Mouse (Mus musculus) heart, embryonic 13.5 days (tissue): Measurements from ENCODE around the gene Tmem221. TPM values are rescaled to one million over a fixed set of nuclear protein-coding genes. Genes with fewer than 3 reads are reported as not detected.

Source experiments
- ATAC-seq: fragments of 200-750 bp; cut with Nextera tagmentation; 2 replicates; pipeline ENCODE4 v1.8.0; 2017; ENCODE audit warnings: moderate TSS enrichment; ENCODE audit not compliant: insufficient number of reproducible peaks, low FRiP score, low TSS enrichment; ENCODE audit errors: extremely low read depth
- H3K27ac ChIP-seq: fragments of 300-500 bp; sonication (generic); replicated peaks from 2 replicates; pipeline ENCODE4 v1.5.1; 2015; ENCODE audit warnings: moderate library complexity, mild to moderate bottlenecking, inconsistent platforms
- H3K27me3 ChIP-seq: fragments of 300-500 bp; sonication (generic); replicated peaks from 2 replicates; pipeline ENCODE4 v1.6.1; 2015; ENCODE audit warnings: mild to moderate bottlenecking, inconsistent platforms
- H3K36me3 ChIP-seq: fragments of 300-500 bp; sonication (generic); 2 replicates; pipeline ENCODE4 v1.6.1; 2015; ENCODE audit warnings: mild to moderate bottlenecking, inconsistent platforms
- H3K4me1 ChIP-seq: fragments of 300-500 bp; sonication (generic); 2 replicates; pipeline ENCODE4 v1.6.1; 2015; ENCODE audit warnings: inconsistent platforms
- H3K4me2 ChIP-seq: fragments of 300-500 bp; sonication (generic); 2 replicates; pipeline ENCODE4 v1.6.1; 2015; ENCODE audit warnings: inconsistent platforms, mild to moderate bottlenecking, moderate library complexity
- H3K4me3 ChIP-seq: fragments of 300-500 bp; sonication (generic); 2 replicates; pipeline ENCODE4 v1.5.1; 2015; ENCODE audit warnings: moderate library complexity, mild to moderate bottlenecking, inconsistent platforms
- H3K9ac ChIP-seq: fragments of 300-500 bp; sonication (generic); 2 replicates; pipeline ENCODE4 v1.6.1; 2015; ENCODE audit warnings: inconsistent platforms, mild to moderate bottlenecking, moderate library complexity
- H3K9me3 ChIP-seq: fragments of 300-500 bp; sonication (generic); 2 replicates; pipeline ENCODE4 v1.6.1; 2016; ENCODE audit warnings: inconsistent platforms
- WGBS: fragments of 180-500 bp; shearing (Covaris S2); methylation state at CpG from one replicate; pipeline ENCODE4 v1.1.7; 2015; ENCODE audit warnings: mixed read lengths; 5-methylcytosine and 5-hydroxymethylcytosine counted together
- polyA plus RNA-seq: library from polyadenylated mRNA; unstranded; fragments of >200 nt; fragmentation: Nextera tagmentation; extraction: Ambion mirVana; gene quantifications from 2 replicates; pipeline ENCODE4 v1.2.1, GENCODE M21; 2015

Gene Tmem221
- 0.27 and 0.41 TPM in 2 replicates for polyA plus RNA-seq

- 3% methylated on average over 70 of the region's 70 CpGs for WGBS
- ATAC-seq, result 0 out of 2 replicates have a peak, but pooled peaks have one; percentile 5
- H3K9ac ChIP-seq, result peak within 1 kb of the TSS; percentile 64
- H3K9me3 ChIP-seq, result no peaks in the 10 kb centered on the region
- H3K4me1 ChIP-seq, result peaks cover 26% of the 10 kb centered on the region
- H3K27ac ChIP-seq, result no peak within 1 kb of the TSS
- H3K4me2 ChIP-seq, result peak within 1 kb of the TSS; percentile 70
- no peaks in the 10 kb centered on the region for H3K36me3 ChIP-seq
- peaks cover 80% of the 10 kb centered on the region for H3K27me3 ChIP-seq
- peak within 1 kb of the TSS; percentile 49 for H3K4me3 ChIP-seq
Measured at GRCm38 (mm10) chr8:71558071-71558957, at the start of gene Tmem221. Tmem221 (minus strand) TSS chr8:71558871.

- no peak for ATAC-seq
Measured at GRCm38 (mm10) chr8:71604021-71604420, 45.4 kb upstream of the Tmem221 start.

GRCm38 (mm10) chr8:71602666-71603334 is 44.1 kb upstream of the Tmem221 start:
- H3K27ac ChIP-seq, result no peak overlapping the region

More at GRCm38 (mm10) chr8:71604021-71604420, 45.4 kb upstream of the Tmem221 start:
- H3K9ac ChIP-seq, result no peak overlapping the region
- WGBS, result 64% methylated on average over 7 of the region's 7 CpGs
- peaks cover 63% of the 10 kb centered on the region for H3K27me3 ChIP-seq
- H3K36me3 ChIP-seq, result no peaks in the 10 kb centered on the region
- H3K4me2 ChIP-seq, result no peak overlapping the region
- no peak overlapping the region for H3K27ac ChIP-seq
- H3K9me3 ChIP-seq, result no peaks in the 10 kb centered on the region
- no peak overlapping the region for H3K4me3 ChIP-seq
- peaks cover 21% of the 10 kb centered on the region for H3K4me1 ChIP-seq

GRCm38 (mm10) chr8:71601939-71602665 is 43.4 kb upstream of the Tmem221 start:
- peak overlapping the region; percentile 74 for H3K4me2 ChIP-seq
- peak overlapping the region; percentile 47 for H3K4me3 ChIP-seq
- peaks cover 21% of the 10 kb centered on the region for H3K4me1 ChIP-seq
- H3K9me3 ChIP-seq, result no peaks in the 10 kb centered on the region
- 4% methylated on average over 64 of the region's 65 CpGs for WGBS
- peak; percentile 6; the same call in 1 of the 2 replicates for ATAC-seq
- no peaks in the 10 kb centered on the region for H3K36me3 ChIP-seq
- peaks cover 63% of the 10 kb centered on the region for H3K27me3 ChIP-seq
- peak overlapping the region; percentile 69 for H3K9ac ChIP-seq
- no peak overlapping the region for H3K27ac ChIP-seq

More at GRCm38 (mm10) chr8:71602666-71603334, 44.1 kb upstream of the Tmem221 start:
- H3K27me3 ChIP-seq, result peaks cover 63% of the 10 kb centered on the region
- H3K36me3 ChIP-seq, result no peaks in the 10 kb centered on the region
- no peaks in the 10 kb centered on the region for H3K9me3 ChIP-seq
- WGBS, result under 1% methylated on average over 32 of the region's 32 CpGs
- H3K4me2 ChIP-seq, result peak overlapping the region; percentile 74
- H3K4me1 ChIP-seq, result peaks cover 21% of the 10 kb centered on the region
- H3K4me3 ChIP-seq, result peak overlapping the region; percentile 47
- H3K9ac ChIP-seq, result peak overlapping the region; percentile 69
- ATAC-seq, result peak; percentile 45

- Histone ChIP-seq H3K4me3 (no peak overlapping the region), H3K27ac (no peak overlapping the region), H3K9ac (no peak overlapping the region), H3K27me3 (peaks cover 45% of the 10 kb centered on the region), H3K36me3 (peaks cover 4% of the 10 kb centered on the region; the same call in 1 of the 2 replicates), H3K4me2 (no peak overlapping the region), H3K9me3 (no peaks in the 10 kb centered on the region), H3K4me1 (peaks cover 23% of the 10 kb centered on the region)
- ATAC-seq, result no peak
- 82% methylated on average over 5 of the region's 5 CpGs for WGBS
Measured at GRCm38 (mm10) chr8:71598841-71599240, 40.2 kb upstream of the Tmem221 start.

- no peak overlapping the region for H3K9ac ChIP-seq
- H3K27ac ChIP-seq, result no peak overlapping the region
- H3K4me3 ChIP-seq, result no peak overlapping the region
- peaks cover 41% of the 10 kb centered on the region for H3K27me3 ChIP-seq
- H3K36me3 ChIP-seq, result peaks cover 4% of the 10 kb centered on the region; the same call in 1 of the 2 replicates
- H3K4me2 ChIP-seq, result no peak overlapping the region
- no peak for ATAC-seq
- no peaks in the 10 kb centered on the region for H3K9me3 ChIP-seq
- peaks cover 26% of the 10 kb centered on the region for H3K4me1 ChIP-seq
Measured at GRCm38 (mm10) chr8:71598375-71598774, 39.7 kb upstream of the Tmem221 start.

GRCm38 (mm10) chr8:71597451-71597850 is 38.8 kb upstream of the Tmem221 start, which contains the start of gene Fam129c:
Fam129c (plus strand) TSS chr8:71597648.
- H3K4me2 ChIP-seq, result no peak within 1 kb of the TSS
- H3K27me3 ChIP-seq, result peaks cover 31% of the 10 kb centered on the region
- H3K4me1 ChIP-seq, result peaks cover 27% of the 10 kb centered on the region
- no peak within 1 kb of the TSS for H3K9ac ChIP-seq
- WGBS, result 89% methylated on average over 3 of the region's 3 CpGs
- H3K27ac ChIP-seq, result no peak within 1 kb of the TSS
- no peak within 1 kb of the TSS for H3K4me3 ChIP-seq
- H3K36me3 ChIP-seq, result peaks cover 4% of the 10 kb centered on the region; the same call in 1 of the 2 replicates
- no peaks in the 10 kb centered on the region for H3K9me3 ChIP-seq
- ATAC-seq, result no peak

- WGBS, result 70% methylated on average over 4 of the region's 4 CpGs
- Histone ChIP-seq H3K4me1 (peaks cover 21% of the 10 kb centered on the region), H3K27me3 (peaks cover 25% of the 10 kb centered on the region), H3K36me3 (peaks cover 4% of the 10 kb centered on the region; the same call in 1 of the 2 replicates), H3K4me2 (no peak overlapping the region), H3K4me3 (no peak overlapping the region), H3K9me3 (no peaks in the 10 kb centered on the region), H3K9ac (no peak overlapping the region), H3K27ac (no peak overlapping the region)
- ATAC-seq, result no peak
Measured at GRCm38 (mm10) chr8:71596798-71597197, 38.1 kb upstream of the Tmem221 start.

- Histone ChIP-seq H3K27ac (no peak overlapping the region), H3K4me3 (no peak overlapping the region), H3K4me2 (no peak overlapping the region), H3K4me1 (peaks cover 21% of the 10 kb centered on the region), H3K27me3 (peaks cover 21% of the 10 kb centered on the region), H3K9me3 (no peaks in the 10 kb centered on the region), H3K36me3 (peaks cover 4% of the 10 kb centered on the region; the same call in 1 of the 2 replicates), H3K9ac (no peak overlapping the region)
- ATAC-seq, result no peak
- WGBS, result 53% methylated on average over 6 of the region's 6 CpGs
Measured at GRCm38 (mm10) chr8:71596384-71596783, 37.7 kb upstream of the Tmem221 start.

GRCm38 (mm10) chr8:71595862-71596261 is 37.2 kb upstream of the Tmem221 start:
- Histone ChIP-seq H3K27ac (no peak overlapping the region), H3K27me3 (peaks cover 15% of the 10 kb centered on the region), H3K4me1 (peaks cover 26% of the 10 kb centered on the region), H3K4me3 (no peak overlapping the region), H3K36me3 (peaks cover 4% of the 10 kb centered on the region; the same call in 1 of the 2 replicates), H3K9me3 (no peaks in the 10 kb centered on the region), H3K4me2 (0 out of 2 replicates have a peak overlapping the region, but pooled peaks have one; percentile 2), H3K9ac (no peak overlapping the region)
- WGBS, result 9% methylated on average over 27 of the region's 27 CpGs
- no peak for ATAC-seq
